Mouse (Mus musculus) layer of hippocampus, adult 2 months (tissue): ENCODE results near the gene Rars. TPM values are rescaled to one million over a fixed set of nuclear protein-coding genes. Genes with fewer than 3 reads are reported as not detected.
"Not testable (repeated sequence)": the region's sequence is repeated elsewhere in the genome, so short reads cannot be mapped to it uniquely, and the experiment has no call there.

Source experiments
- DNase-seq, 2 experiments: peaks; one replicate each; pipeline ENCODE4 v3.0.0; 2022; ENCODE audit warnings: low spot score in 2 of 2
- H3K27ac ChIP-seq: fragments of 200-600 bp; 2 replicates; pipeline ENCODE4 v1.8.1; 2022
- H3K4me3 ChIP-seq: fragments of 200-600 bp; 2 replicates; pipeline ENCODE4 v1.8.1; 2022; ENCODE audit warnings: mild to moderate bottlenecking
- CTCF ChIP-seq: fragments of 200-600 bp; conservative IDR thresholded peaks from 2 replicates; pipeline ENCODE4 v1.8.1; 2022; ENCODE audit warnings: antibody characterized with exemption, mild to moderate bottlenecking, moderate library complexity
- total RNA-seq, 2 experiments: library from RNA; stranded (reverse); gene quantifications; 2 replicates each; pipeline ENCODE4 v1.2.3; 2021

Gene Rars
- total RNA-seq, 2 experiments from 2014 or later: 45.6 to 53.6 TPM

GRCm38 (mm10) chr11:35854941-35855340 is 20.6 kb upstream of the Rars start:
- DNase-seq: no peak
- no peak overlapping the region for H3K4me3 ChIP-seq
- TF ChIP-seq CTCF: no peak
- peak overlapping the region; percentile 71 for H3K27ac ChIP-seq

- no peak for DNase-seq
- peak; percentile 38; the same call in 1 of the 2 replicates for TF ChIP-seq CTCF
- Histone ChIP-seq H3K4me3 (no peak overlapping the region), H3K27ac (no peak overlapping the region)
These were observed 19.3 kb upstream of the Rars start for GRCm38 (mm10) chr11:35853651-35854050.

- H3K4me3 ChIP-seq: no peak overlapping the region
- peak in 1 of 2 experiments; percentile 59 for DNase-seq
- H3K27ac ChIP-seq: no peak overlapping the region
- TF ChIP-seq CTCF: peak; percentile 75
These were observed 18.4 kb upstream of the Rars start for GRCm38 (mm10) chr11:35852731-35853130.

GRCm38 (mm10) chr11:35844299-35844698 is 10.0 kb upstream of the Rars start:
- Histone ChIP-seq H3K27ac (no peak overlapping the region), H3K4me3 (no peak overlapping the region)
- DNase-seq: no peak
- no peak for TF ChIP-seq CTCF

- TF ChIP-seq CTCF: peak; percentile 54
- not testable (repeated sequence) for H3K4me3 ChIP-seq, DNase-seq, H3K27ac ChIP-seq
These were observed 8.3 kb upstream of the Rars start for GRCm38 (mm10) chr11:35842560-35842959.

- DNase-seq: no peak
- H3K27ac ChIP-seq: no peak overlapping the region
- TF ChIP-seq CTCF: no peak
- H3K4me3 ChIP-seq: no peak overlapping the region
These were observed 7.5 kb upstream of the Rars start for GRCm38 (mm10) chr11:35841738-35842325.

- H3K4me3 ChIP-seq, DNase-seq, H3K27ac ChIP-seq: not testable (repeated sequence)
These were observed 6.5 kb upstream of the Rars start for GRCm38 (mm10) chr11:35840806-35841205.

GRCm38 (mm10) chr11:35840282-35840681 is 6.0 kb upstream of the Rars start:
- peak; percentile 60 for TF ChIP-seq CTCF
- no peak overlapping the region for H3K27ac ChIP-seq
- no peak for DNase-seq
- no peak overlapping the region for H3K4me3 ChIP-seq

- H3K27ac ChIP-seq: peak overlapping the region; percentile 40; the same call in 1 of the 2 replicates
- DNase-seq: peak; percentile 64 to 65
- peak overlapping the region; percentile 30 for H3K4me3 ChIP-seq
- TF ChIP-seq CTCF: no peak
These were observed 4.3 kb upstream of the Rars start for GRCm38 (mm10) chr11:35838345-35839338.

- Histone ChIP-seq H3K4me3 (no peak overlapping the region), H3K27ac (peak overlapping the region; percentile 40; the same call in 1 of the 2 replicates)
- TF ChIP-seq CTCF: peak; percentile 46
- DNase-seq: no peak
These were observed 3.1 kb upstream of the Rars start for GRCm38 (mm10) chr11:35837156-35838126.

GRCm38 (mm10) chr11:35833270-35833669 is 1.0 kb downstream of the Rars start:
- no peak for TF ChIP-seq CTCF

GRCm38 (mm10) chr11:35832139-35832538 is 2.2 kb downstream of the Rars start:
- H3K4me3 ChIP-seq: no peak overlapping the region
- no peak overlapping the region for H3K27ac ChIP-seq
- DNase-seq: no peak
- no peak for TF ChIP-seq CTCF

More at GRCm38 (mm10) chr11:35833270-35833669, 1.0 kb downstream of the Rars start:
- no peak for DNase-seq
- Histone ChIP-seq H3K27ac (no peak overlapping the region), H3K4me3 (peak overlapping the region; percentile 86)

- Histone ChIP-seq H3K27ac (no peak overlapping the region), H3K4me3 (no peak overlapping the region)
- no peak for DNase-seq
- no peak for TF ChIP-seq CTCF
These were observed 6.6 kb downstream of the Rars start for GRCm38 (mm10) chr11:35827714-35828113.
